Mouse (Mus musculus): ENCODE results near the gene St3gal5. TPM values are rescaled to one million over a fixed set of nuclear protein-coding genes. Genes with fewer than 3 reads are reported as not detected.

St3gal5 gene
- total RNA-seq, 4 experiments from 2014 or later: 106 to 366 (median 212) TPM

GRCm38 (mm10) chr6:72164321-72165275 lies 67.2 kb downstream of the St3gal5 start:
- peak; percentile 82 for DNase-seq

- no peak for DNase-seq
Observed at GRCm38 (mm10) chr6:72165907-72166306, 68.5 kb downstream of the St3gal5 start.

- no peak for DNase-seq
Observed at GRCm38 (mm10) chr6:72171391-72171790, 74.0 kb downstream of the St3gal5 start.

- no peak for DNase-seq
Observed at GRCm38 (mm10) chr6:72173350-72173749, 76.0 kb downstream of the St3gal5 start.

- DNase-seq: no peak
Observed at GRCm38 (mm10) chr6:72175419-72175818, 78.0 kb downstream of the St3gal5 start.

- no peak for DNase-seq
Observed at GRCm38 (mm10) chr6:72176004-72176403, 78.6 kb downstream of the St3gal5 start.

- DNase-seq: no peak
Observed at GRCm38 (mm10) chr6:72177417-72177816, 80.0 kb downstream of the St3gal5 start.

- no peak for DNase-seq
Observed at GRCm38 (mm10) chr6:72179006-72179405, 81.6 kb downstream of the St3gal5 start.

GRCm38 (mm10) chr6:72179562-72180502 lies 82.4 kb downstream of the St3gal5 start:
- no peak for DNase-seq

- DNase-seq: no peak
Observed at GRCm38 (mm10) chr6:72184576-72184975, 87.2 kb downstream of the St3gal5 start.

- DNase-seq: peak; percentile 45
Observed at GRCm38 (mm10) chr6:72185893-72186490, 88.6 kb downstream of the St3gal5 start.

- no peak for DNase-seq
Observed at GRCm38 (mm10) chr6:72186809-72187208, 89.4 kb downstream of the St3gal5 start.

- DNase-seq: no peak
Observed at GRCm38 (mm10) chr6:72189061-72189863, 91.9 kb downstream of the St3gal5 start.

- DNase-seq: no peak
Observed at GRCm38 (mm10) chr6:72190120-72190519, 92.7 kb downstream of the St3gal5 start.

GRCm38 (mm10) chr6:72190577-72190976 lies 93.2 kb downstream of the St3gal5 start:
- DNase-seq: no peak

GRCm38 (mm10) chr6:72196660-72197059 lies 99.3 kb downstream of the St3gal5 start:
- DNase-seq: no peak

- DNase-seq: no peak
Observed at GRCm38 (mm10) chr6:72197515-72197914, 100.1 kb downstream of the St3gal5 start.

- DNase-seq: peak; percentile 35
Observed at GRCm38 (mm10) chr6:72200595-72201256, 103.3 kb downstream of the St3gal5 start.

- no peak for DNase-seq
Observed at GRCm38 (mm10) chr6:72202732-72203131, 105.3 kb downstream of the St3gal5 start.

GRCm38 (mm10) chr6:72203279-72203678 lies 105.9 kb downstream of the St3gal5 start:
- DNase-seq: no peak
